28 mouse cellular contexts compared by ENCODE assay signal in genomic region chr4:14445840-14446239, GRCm38 (mm10).
DNase-seq lines count a peak whose midpoint lies in the region; ATAC-seq and TF ChIP-seq lines count a peak whose summit lies in the region.
"Had no signal": no experiment of that assay in that cellular context is flagged by ENCODE, and none has a peak within 500 bp of the region (broad histone marks: within the 10 kb centered on the region; RNA-seq: fewer than 3 reads in every experiment).

No protein-coding gene starts in this region.

- no peak overlapping the region for H3K9ac ChIP-seq in kidney, postnatal 0 days (ENCODE audit: low read depth, low read length)
- H3K9ac ChIP-seq in lung, embryonic 14.5 days, result no peak overlapping the region
- no peak overlapping the region for H3K9ac ChIP-seq in lung, embryonic 16.5 days (ENCODE audit: low read length)
- H3K9ac ChIP-seq: embryonic facial prominence, embryonic 13.5 days; forebrain, embryonic 12.5 days had no signal

- no peak overlapping the region for H3K27ac ChIP-seq in kidney, postnatal 0 days
- H3K27ac ChIP-seq in kidney, adult 2 months (ENCODE audit: insufficient read depth, low read depth, low read length), result no peak overlapping the region
- H3K27ac ChIP-seq in lung, embryonic 14.5 days (ENCODE audit: low read depth), result no peak overlapping the region
- H3K27ac ChIP-seq in lung, embryonic 16.5 days (ENCODE audit: low read length), result 0 out of 2 replicates have a peak overlapping the region, but pooled peaks have one; percentile 31
- H3K27ac ChIP-seq in embryonic fibroblast, embryonic 13.5 days (ENCODE audit: insufficient read depth, low read length), result peak overlapping the region; percentile 60
- H3K27ac ChIP-seq: embryonic facial prominence, embryonic 13.5 days; forebrain, embryonic 10.5 days; forebrain, embryonic 12.5 days had no signal

- TF ChIP-seq CTCF in kidney, postnatal 0 days (IDR thresholded peaks at IDR 0.05; ENCODE audit: low read depth), result no peak
- TF ChIP-seq CTCF in kidney, adult 2 months (conservative IDR thresholded peaks at IDR 0.05; ENCODE audit: insufficient read depth, insufficient read length, low read depth, low read length), result no peak
- no peak for TF ChIP-seq CTCF in lung, embryonic 14.5 days (IDR thresholded peaks at IDR 0.05; ENCODE audit: low read depth)
- no peak for TF ChIP-seq CTCF in embryonic fibroblast, embryonic 13.5 days (IDR thresholded peaks at IDR 0.05; ENCODE audit: borderline replicate concordance, insufficient read depth, low read length)

- H3K4me2 ChIP-seq in kidney, postnatal 0 days (ENCODE audit: low read length), result no peak overlapping the region
- H3K4me2 ChIP-seq in lung, embryonic 14.5 days, result no peak overlapping the region
- no peak overlapping the region for H3K4me2 ChIP-seq in lung, embryonic 16.5 days (ENCODE audit: low read depth, low read length)
- H3K4me2 ChIP-seq: embryonic facial prominence, embryonic 13.5 days; forebrain, embryonic 12.5 days had no signal

- H3K4me3 ChIP-seq in kidney, postnatal 0 days (replicated peaks; ENCODE audit: low read depth, low read length), result no peak overlapping the region
- H3K4me3 ChIP-seq in kidney, adult 2 months (ENCODE audit: insufficient read depth, low read depth, low read length), result no peak overlapping the region
- no peak overlapping the region for H3K4me3 ChIP-seq in lung, embryonic 14.5 days (ENCODE audit: low read depth, low read length)
- H3K4me3 ChIP-seq in lung, embryonic 16.5 days (ENCODE audit: low read length), result no peak overlapping the region
- H3K4me3 ChIP-seq in embryonic fibroblast, embryonic 13.5 days (ENCODE audit: insufficient read depth, low read length), result no peak overlapping the region
- H3K4me3 ChIP-seq: embryonic facial prominence, embryonic 13.5 days; erythroblast, embryonic 14.5 days; forebrain, embryonic 10.5 days; forebrain, embryonic 12.5 days had no signal

- 35% methylated on average over 1 of the region's 1 CpGs for WGBS in kidney, postnatal 0 days
- WGBS in kidney, adult 2 months, result 41% methylated on average over 1 of the region's 1 CpGs
- WGBS in lung, embryonic 14.5 days, result 25% methylated on average over 1 of the region's 1 CpGs
- 25% methylated on average over 1 of the region's 1 CpGs for WGBS in lung, embryonic 16.5 days

- H3K9me3 ChIP-seq in kidney, postnatal 0 days (replicated peaks; ENCODE audit: low read length), result no peaks in the 10 kb centered on the region
- H3K9me3 ChIP-seq in lung, embryonic 14.5 days (ENCODE audit: low read depth, low read length), result no peaks in the 10 kb centered on the region
- H3K9me3 ChIP-seq in lung, embryonic 16.5 days (ENCODE audit: control insufficient read depth, low read length), result no peaks in the 10 kb centered on the region
- H3K9me3 ChIP-seq: embryonic facial prominence, embryonic 13.5 days; forebrain, embryonic 10.5 days; forebrain, embryonic 12.5 days; G1E had no signal

- no peaks in the 10 kb centered on the region for H3K27me3 ChIP-seq in kidney, postnatal 0 days (ENCODE audit: insufficient read depth, low read length)
- H3K27me3 ChIP-seq in kidney, adult 2 months (replicated peaks; ENCODE audit: control insufficient read depth, insufficient read depth, low read length), result no peaks in the 10 kb centered on the region
- no peaks in the 10 kb centered on the region for H3K27me3 ChIP-seq in lung, embryonic 14.5 days (ENCODE audit: insufficient read depth, low read length)
- no peaks in the 10 kb centered on the region for H3K27me3 ChIP-seq in lung, embryonic 16.5 days (ENCODE audit: control insufficient read depth, insufficient read depth, low read depth, low read length)
- H3K27me3 ChIP-seq: CH12.LX; embryonic facial prominence, embryonic 13.5 days; forebrain, embryonic 12.5 days had no signal

- peak; percentile 17 for DNase-seq in kidney, postnatal 0 days (ENCODE audit: low spot score)
- no peak for DNase-seq in kidney, adult 2 months
- DNase-seq in lung, embryonic 14.5 days, result peak; percentile 73
- DNase-seq in lung, postnatal 10 days, result no peak
- no peak for DNase-seq in lung, postnatal 4 days
- no peak for DNase-seq in testis, postnatal 10 days (ENCODE audit: low spot score)
- DNase-seq: adrenal gland, adult 8-10 months; adrenal gland, postnatal 14 days; adrenal gland, postnatal 36 days; B cell, adult 2 months; cerebellum, adult 11-12 months; cerebellum, adult 2 months; cerebellum, adult 9-10 months; cerebellum, postnatal 10 days; cerebellum, postnatal 25 days had no signal

- H3K36me3 ChIP-seq in kidney, postnatal 0 days (ENCODE audit: insufficient read depth, low read length), result no peaks in the 10 kb centered on the region
- no peaks in the 10 kb centered on the region for H3K36me3 ChIP-seq in kidney, adult 2 months (ENCODE audit: control insufficient read depth, insufficient read depth, low read length)
- no peaks in the 10 kb centered on the region for H3K36me3 ChIP-seq in lung, embryonic 14.5 days (ENCODE audit: insufficient read depth)
- no peaks in the 10 kb centered on the region for H3K36me3 ChIP-seq in lung, embryonic 16.5 days (ENCODE audit: control insufficient read depth, insufficient read depth, low read length)
- H3K36me3 ChIP-seq: embryonic facial prominence, embryonic 13.5 days; forebrain, embryonic 10.5 days; forebrain, embryonic 12.5 days; G1E had no signal

- ATAC-seq in kidney, postnatal 0 days (replicated peaks; ENCODE audit: low FRiP score, low read depth), result no peak
- peak; percentile 66 for ATAC-seq in lung, embryonic 14.5 days (ENCODE audit: insufficient read depth)
- ATAC-seq in lung, embryonic 16.5 days (ENCODE audit: low read depth), result peak; percentile 70; the same call in 1 of the 2 replicates
- ATAC-seq: activated CD4-positive, CD25-positive, alpha-beta regulatory T cell, adult 4 months; CD4-positive, CD25-positive, alpha-beta regulatory T cell, adult 4 months; forebrain, embryonic 14.5 days; forebrain, embryonic 16.5 days; Patski had no signal

- TF ChIP-seq POLR2A in kidney, adult 2 months (IDR thresholded peaks at IDR 0.05; ENCODE audit: low read depth, low read length), result no peak
- no peak for TF ChIP-seq POLR2A in embryonic fibroblast, embryonic 13.5 days (IDR thresholded peaks at IDR 0.05; ENCODE audit: low read depth, low read length)

- H3K4me1 ChIP-seq in kidney, postnatal 0 days (replicated peaks; ENCODE audit: insufficient read depth, low read length), result no peaks in the 10 kb centered on the region
- no peaks in the 10 kb centered on the region for H3K4me1 ChIP-seq in kidney, adult 2 months (ENCODE audit: control insufficient read depth, insufficient read depth, low read length)
- H3K4me1 ChIP-seq in lung, embryonic 14.5 days (ENCODE audit: insufficient read depth), result peaks cover 6% of the 10 kb centered on the region; the same call in 1 of the 2 replicates
- H3K4me1 ChIP-seq in lung, embryonic 16.5 days (replicated peaks; ENCODE audit: control insufficient read depth, insufficient read depth, low read length), result 0 out of 2 replicates have a peak, but pooled peaks cover 2% of the 10 kb centered on the region
- peaks cover 7% of the 10 kb centered on the region; the same call in 1 of the 2 replicates for H3K4me1 ChIP-seq in embryonic fibroblast, embryonic 13.5 days (ENCODE audit: control insufficient read depth, insufficient read depth, low read length)
- H3K4me1 ChIP-seq: embryonic facial prominence, embryonic 13.5 days; forebrain, embryonic 10.5 days; forebrain, embryonic 12.5 days had no signal

Comparison
In these comparisons a context has a peak if more than half of its experiments do, and no peak if none do; other contexts are left out.
1. DNase-seq: peak in kidney, postnatal 0 days (single experiment) and lung, embryonic 14.5 days (single experiment); none in kidney, adult 2 months (single experiment), lung, postnatal 10 days (single experiment), lung, postnatal 4 days (0 of 2) and testis, postnatal 10 days (single experiment).
2. H3K27ac ChIP-seq: peak in lung, embryonic 16.5 days (single experiment) and embryonic fibroblast, embryonic 13.5 days (single experiment); none in kidney, postnatal 0 days (single experiment), kidney, adult 2 months (single experiment) and lung, embryonic 14.5 days (single experiment).